Mouse (Mus musculus): Measurements from ENCODE around the gene Scn10a.

DNA sequence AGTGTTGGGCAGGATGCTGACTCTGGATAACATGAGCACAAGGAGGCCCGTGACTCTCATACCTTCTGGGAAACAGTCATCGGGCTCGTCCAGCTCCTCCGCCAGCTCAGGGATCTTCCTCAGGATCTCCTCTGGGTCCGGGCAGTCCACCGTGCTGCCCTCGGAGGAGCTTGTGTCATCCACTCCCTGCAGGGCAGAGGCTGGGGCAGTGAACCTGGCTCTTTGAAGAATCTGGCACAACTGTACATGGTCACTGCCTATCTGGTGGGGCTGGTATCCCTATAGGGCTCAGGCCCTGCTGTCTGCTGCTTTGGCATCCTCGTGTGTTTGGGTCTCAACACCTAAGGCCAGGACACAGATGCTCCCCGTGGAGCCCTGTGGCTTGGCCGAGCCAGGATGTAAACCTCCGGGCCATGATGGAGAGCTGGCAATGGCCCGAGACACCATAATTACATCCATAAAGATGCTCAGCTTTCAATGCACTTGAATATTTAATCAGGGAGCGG is 87.7 kb downstream of the Scn10a start:
- TF ChIP-seq CHD2 (IDR thresholded peaks at IDR 0.05; ENCODE audit: low read depth, low read length): no peak
- no peak for TF ChIP-seq HCFC1 (IDR thresholded peaks at IDR 0.05; ENCODE audit: borderline replicate concordance, insufficient read depth, low read length)

Data from ES-E14 (cell line).